Mouse (Mus musculus) adipose tissue, adult 10 weeks (tissue): Measurements from ENCODE around the gene Cwf19l1. TPM values are rescaled to one million over a fixed set of nuclear protein-coding genes. Genes with fewer than 3 reads are reported as not detected.

Source experiments
- polyA plus RNA-seq: library from polyadenylated mRNA; stranded (reverse); fragments of 350-450 nt; fragmentation: Illumina TruSeq; extraction: RNeasy Lipid Tissue Mini Kit (QIAGEN cat#74804); gene quantifications from one replicate; pipeline ENCODE4 v1.2.3, GENCODE M21; 2014; ENCODE audit warnings: low read depth, low replicate concordance

Cwf19l1 gene
- polyA plus RNA-seq, result 13.9 TPM

DNA sequence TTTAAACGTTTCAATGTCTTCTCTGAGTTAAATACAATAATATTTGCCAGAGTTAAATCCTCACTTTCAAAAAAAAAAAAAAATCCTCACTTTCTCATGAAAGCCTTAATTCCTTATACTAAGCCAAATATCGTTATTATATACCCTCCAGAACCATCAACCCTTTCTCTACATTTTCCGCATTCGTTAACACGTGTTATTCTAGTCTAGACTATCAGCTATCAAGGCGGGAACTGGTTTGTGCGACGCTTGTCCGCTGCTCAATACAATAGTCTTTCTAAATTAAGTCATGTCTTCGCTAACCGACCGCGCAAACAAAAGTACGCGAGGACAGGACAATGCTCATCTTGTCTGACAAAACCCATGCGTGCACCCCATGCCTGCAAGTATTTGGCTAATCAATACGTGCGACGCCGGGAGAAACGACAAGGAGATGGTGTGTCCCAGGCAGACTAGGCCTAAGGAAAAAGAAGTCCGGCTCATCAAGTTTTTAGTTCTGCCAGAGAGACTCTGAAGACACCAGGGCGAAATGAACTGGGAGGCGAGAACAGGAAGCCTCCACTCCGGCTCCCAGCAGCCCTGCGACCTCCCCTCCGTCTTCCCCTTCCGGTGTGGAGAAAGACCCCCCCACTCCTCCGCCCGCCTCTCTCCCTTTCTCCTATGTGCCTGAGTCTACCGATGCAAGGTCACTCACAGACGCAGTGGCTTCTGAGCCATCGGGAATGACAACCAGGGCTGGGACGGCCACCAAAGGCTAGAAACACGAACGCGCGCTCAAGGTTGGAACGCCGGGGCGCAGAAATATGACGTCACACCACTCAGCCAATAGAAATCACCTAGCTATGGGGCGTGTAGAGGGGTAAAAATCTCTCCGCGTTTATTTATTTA lies at the start of gene Cwf19l1:
Gene Cwf19l1 (minus strand): TSS at position 805 of the 888 bp plus-strand sequence.

DNA sequence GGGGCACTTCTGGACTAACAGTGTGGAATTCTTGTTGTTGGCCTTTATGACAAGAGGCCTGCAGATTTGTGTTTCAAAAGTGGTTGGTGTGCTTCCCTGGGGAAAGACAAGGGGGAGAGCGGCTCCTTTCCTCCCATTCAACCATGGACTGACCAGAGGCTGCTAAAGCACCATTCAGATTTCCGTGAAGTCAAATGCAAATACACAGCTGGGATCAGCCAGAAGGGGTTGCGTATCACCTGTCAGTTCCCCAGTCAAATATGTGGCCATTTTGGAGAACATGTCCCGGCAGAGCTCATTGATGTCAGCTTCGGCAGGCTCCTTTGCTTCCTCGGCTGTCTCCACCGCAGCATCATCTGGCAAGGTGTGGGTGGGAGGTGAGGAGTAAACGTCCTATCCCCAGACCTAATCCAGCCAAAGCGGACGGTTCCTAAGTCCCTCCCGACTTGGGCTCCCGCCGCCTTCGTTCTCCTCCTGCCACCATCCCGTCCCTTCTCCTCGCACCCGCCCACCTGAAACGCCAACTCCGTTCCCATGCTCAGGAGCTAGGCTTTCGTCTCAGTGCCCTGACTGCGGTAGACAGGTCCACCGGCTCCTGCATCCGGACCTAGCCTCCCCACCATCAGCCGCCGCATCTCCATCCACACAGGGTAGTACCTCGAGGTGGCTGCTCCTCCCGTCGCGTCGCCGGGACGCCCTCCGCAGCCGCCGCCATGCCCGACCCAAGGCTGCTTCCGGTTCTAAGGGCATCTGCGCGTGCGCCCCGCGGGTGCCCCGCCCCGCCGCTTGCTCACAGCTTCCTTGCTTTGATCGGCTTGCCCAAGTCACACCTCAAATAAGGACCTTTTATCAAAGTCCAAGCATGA lies 10.3 kb upstream of the Cwf19l1 start, which contains the start of gene Bloc1s2:
Gene Bloc1s2 (minus strand): TSS at position 745 of the 866 bp plus-strand sequence.

DNA sequence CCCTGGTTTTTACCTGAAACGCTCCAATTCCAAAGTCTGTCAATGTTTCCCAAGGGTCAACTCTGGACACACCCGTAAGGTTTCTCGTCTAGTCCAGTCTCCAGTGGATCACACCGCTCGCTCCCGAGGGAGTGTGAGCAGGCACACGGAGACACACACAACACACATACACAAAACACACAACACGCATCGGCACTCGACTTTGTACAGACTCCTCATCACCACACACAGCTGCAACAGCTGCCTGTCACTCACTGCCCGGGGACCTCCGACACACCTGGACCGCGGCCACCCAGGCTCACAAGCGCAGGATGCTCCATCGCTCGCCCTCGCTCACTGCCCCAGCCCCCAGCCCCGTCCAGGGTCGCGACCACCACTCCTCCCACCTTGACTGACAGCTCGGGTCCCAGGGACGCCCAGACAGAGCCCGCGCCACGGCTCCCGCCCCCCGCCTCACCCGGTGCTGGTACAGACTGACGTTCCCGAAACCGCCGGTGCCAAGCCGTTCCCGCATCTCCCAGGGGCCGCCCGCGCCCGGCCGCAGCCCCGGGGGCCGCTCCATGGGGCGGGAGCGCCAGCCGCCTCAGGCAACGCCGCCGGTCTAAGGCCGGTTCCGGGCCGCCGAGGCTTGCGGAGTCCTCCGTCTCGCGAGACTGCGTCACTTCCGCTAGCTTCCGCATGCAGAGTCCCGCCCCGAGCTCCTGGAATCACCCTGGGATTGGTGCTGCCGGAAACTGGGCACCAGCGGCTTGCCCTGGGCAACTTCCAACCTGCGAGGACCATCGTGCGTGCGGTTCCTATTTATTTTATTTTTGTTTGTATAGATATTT lies 28.6 kb downstream of the Cwf19l1 start, which contains the start of gene Chuk:
Gene Chuk (minus strand): TSS at position 650 of the 830 bp plus-strand sequence.

DNA sequence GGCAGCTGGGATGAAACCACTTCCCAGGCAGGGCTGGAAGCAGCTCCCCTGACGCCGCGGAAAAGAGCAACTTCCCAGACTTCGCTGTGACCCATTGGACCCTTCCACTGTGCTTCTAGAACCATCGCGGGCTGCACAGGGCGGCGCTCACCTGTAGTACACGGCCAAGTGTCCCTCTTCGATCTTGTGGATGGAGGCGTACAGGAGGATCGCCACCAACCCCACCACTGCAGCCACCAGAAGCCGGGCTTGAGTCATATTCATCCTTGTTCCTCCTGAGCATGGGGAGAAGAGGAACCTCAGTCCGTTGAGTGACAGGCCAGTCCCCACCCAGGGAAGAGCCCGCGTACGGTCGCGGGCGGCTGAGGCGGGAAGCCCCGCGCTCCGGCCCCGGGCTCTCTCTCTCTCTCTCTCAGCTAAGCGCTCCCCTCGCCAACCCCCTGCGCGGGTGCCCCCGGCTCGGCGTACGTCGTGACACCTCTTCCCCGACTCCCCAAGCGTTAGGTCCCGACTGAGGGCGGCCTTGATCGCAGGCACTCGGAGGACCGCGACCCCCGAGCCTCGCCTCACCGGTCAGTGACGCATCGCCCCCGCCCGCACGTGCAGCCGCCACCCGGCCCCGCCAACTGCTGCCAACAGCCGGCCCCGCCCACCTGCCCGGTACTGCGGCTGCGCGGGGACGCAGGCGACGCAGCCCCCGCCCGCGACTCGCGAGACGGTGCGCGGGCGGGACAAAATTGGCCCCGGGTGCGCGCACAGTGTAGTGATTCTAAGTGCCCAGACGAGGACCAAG lies 66.4 kb downstream of the Cwf19l1 start, which contains the start of gene Erlin1:
Gene Erlin1 (minus strand): TSS at position 665 of the 793 bp plus-strand sequence.

Other genes starting within 250 kb of the Cwf19l1 start
- 24.3 TPM for gene Dnmbp, start 195.7 kb downstream of the Cwf19l1 start, polyA plus RNA-seq
- 18.4 TPM for gene Cpn1, start 149.3 kb downstream of the Cwf19l1 start, polyA plus RNA-seq
- 0.21 TPM for gene Cyp2c23, start 106.7 kb downstream of the Cwf19l1 start, polyA plus RNA-seq
- gene Erlin1, start 66.1 kb downstream of the Cwf19l1 start, polyA plus RNA-seq, result 17.7 TPM
- gene Chuk, start 28.4 kb downstream of the Cwf19l1 start, polyA plus RNA-seq, result 54.5 TPM
- gene Bloc1s2, start 10.6 kb upstream of the Cwf19l1 start, polyA plus RNA-seq, result 41.8 TPM
- 0.89 TPM for gene Pkd2l1, start 56.6 kb upstream of the Cwf19l1 start, polyA plus RNA-seq
- gene Scd3, start 67.4 kb upstream of the Cwf19l1 start, polyA plus RNA-seq, result 4.5 TPM
- 390 TPM for gene Scd2, start 157.8 kb upstream of the Cwf19l1 start, polyA plus RNA-seq
- gene Scd4, start 197.2 kb upstream of the Cwf19l1 start, polyA plus RNA-seq, result 0.83 TPM